In genomic region chr7:79607263-79607921, GRCm38 (mm10) we compare ENCODE assay signal across 9 mouse cellular contexts. TPM values are rescaled to one million over a fixed set of nuclear protein-coding genes. Genes with fewer than 3 reads are reported as not detected.
DNase-seq lines count a peak whose midpoint lies in the region; ATAC-seq and TF ChIP-seq lines count a peak whose summit lies in the region.
"Had no signal": no experiment of that assay in that cellular context is flagged by ENCODE, and none has a peak within 500 bp of the region (broad histone marks: within the 10 kb centered on the region; RNA-seq: fewer than 3 reads in every experiment).

No protein-coding gene starts in this region.

- H3K4me2 ChIP-seq in forebrain, embryonic 15.5 days (replicated peaks) = peak overlapping the region; percentile 65
- peak overlapping the region; percentile 67 for H3K4me2 ChIP-seq in liver, embryonic 11.5 days
- peak overlapping the region; percentile 62 for H3K4me2 ChIP-seq in neural tube, embryonic 15.5 days

- H3K9ac ChIP-seq in ES-E14 (ENCODE audit: insufficient read depth, low read depth, low read length, poor library complexity, severe bottlenecking) = no peak overlapping the region
- peak overlapping the region; percentile 32; the same call in 1 of the 2 replicates for H3K9ac ChIP-seq in forebrain, embryonic 15.5 days (replicated peaks)
- no peak overlapping the region for H3K9ac ChIP-seq in liver, embryonic 11.5 days (ENCODE audit: low read depth, low read length)
- no peak overlapping the region; the same call in 1 of the 2 replicates for H3K9ac ChIP-seq in neural tube, embryonic 15.5 days (replicated peaks)

- no peaks in the 10 kb centered on the region for H3K27me3 ChIP-seq in forebrain, embryonic 15.5 days
- peaks cover 46% of the 10 kb centered on the region for H3K27me3 ChIP-seq in liver, embryonic 11.5 days (replicated peaks; ENCODE audit: control insufficient read depth, insufficient read depth, low read length)
- H3K27me3 ChIP-seq in neural tube, embryonic 15.5 days (replicated peaks) = peaks cover 3% of the 10 kb centered on the region; the same call in 1 of the 2 replicates

- peak overlapping the region; percentile 26 for H3K4me3 ChIP-seq in gastrocnemius, adult 2 months
- H3K4me3 ChIP-seq in ES-E14 (ENCODE audit: insufficient read depth in 1 of 2, low read depth in 1 of 2, low read length in 2 of 2, poor library complexity in 1 of 2, severe bottlenecking in 1 of 2) = peak overlapping the region; percentile 42 to 63
- peak overlapping the region; percentile 41 for H3K4me3 ChIP-seq in forebrain, embryonic 15.5 days
- peak overlapping the region; percentile 31 for H3K4me3 ChIP-seq in liver, embryonic 11.5 days (ENCODE audit: low read depth, low read length)
- peak overlapping the region; percentile 29 for H3K4me3 ChIP-seq in neural tube, embryonic 15.5 days (replicated peaks)

- no peak overlapping the region for H3K27ac ChIP-seq in gastrocnemius, adult 2 months
- no peak overlapping the region for H3K27ac ChIP-seq in ES-E14 (ENCODE audit: insufficient read depth, low read depth, low read length, poor library complexity, severe bottlenecking)
- no peak overlapping the region for H3K27ac ChIP-seq in forebrain, embryonic 15.5 days (replicated peaks)
- H3K27ac ChIP-seq in liver, embryonic 11.5 days (ENCODE audit: low read depth, low read length) = no peak overlapping the region
- no peak overlapping the region for H3K27ac ChIP-seq in neural tube, embryonic 15.5 days (replicated peaks)

- WGBS in forebrain, embryonic 15.5 days = 1% methylated on average over 25 of the region's 25 CpGs
- 2% methylated on average over 25 of the region's 25 CpGs for WGBS in liver, embryonic 11.5 days
- WGBS in neural tube, embryonic 15.5 days = under 1% methylated on average over 24 of the region's 25 CpGs

- H3K36me3 ChIP-seq in ES-E14 (ENCODE audit: control insufficient read depth, insufficient read depth, low read length, poor library complexity, severe bottlenecking) = no peaks in the 10 kb centered on the region
- no peaks in the 10 kb centered on the region for H3K36me3 ChIP-seq in forebrain, embryonic 15.5 days
- H3K36me3 ChIP-seq in liver, embryonic 11.5 days (ENCODE audit: control insufficient read depth, insufficient read depth, low read length) = no peaks in the 10 kb centered on the region
- no peaks in the 10 kb centered on the region for H3K36me3 ChIP-seq in neural tube, embryonic 15.5 days
- H3K36me3 ChIP-seq: G1E had no signal

- peak; percentile 69 for ATAC-seq in forebrain, embryonic 15.5 days (replicated peaks)
- ATAC-seq in liver, embryonic 11.5 days (replicated peaks; ENCODE audit: low FRiP score) = peak; percentile 65; the same call in 1 of the 2 replicates
- peak; percentile 75 for ATAC-seq in neural tube, embryonic 15.5 days (ENCODE audit: low FRiP score)
- ATAC-seq in frontal cortex, adult (ENCODE audit: low TSS enrichment) = no peak

- no peaks in the 10 kb centered on the region for H3K9me3 ChIP-seq in ES-E14 (ENCODE audit: control insufficient read depth, insufficient read depth, low read depth, low read length)
- no peaks in the 10 kb centered on the region for H3K9me3 ChIP-seq in forebrain, embryonic 15.5 days
- no peaks in the 10 kb centered on the region for H3K9me3 ChIP-seq in liver, embryonic 11.5 days (ENCODE audit: control insufficient read depth, low read length)
- no peaks in the 10 kb centered on the region for H3K9me3 ChIP-seq in neural tube, embryonic 15.5 days (replicated peaks)
- H3K9me3 ChIP-seq: G1E had no signal

- DNase-seq in gastrocnemius, adult 2 months = no peak
- DNase-seq in gastrocnemius, postnatal 14 days = no peak
- DNase-seq in ES-E14 (ENCODE audit: low read depth, low spot score) = peak; percentile 64
- peak; percentile 52 for DNase-seq in liver, embryonic 11.5 days (ENCODE audit: low spot score)
- no peak for DNase-seq in gastrocnemius, adult 18-20 months (ENCODE audit: low spot score)

- no peak for TF ChIP-seq CTCF in gastrocnemius, adult 2 months (IDR thresholded peaks at IDR 0.05)

- intact Hi-C loops in gastrocnemius, adult 2 months (cut with DNase I) = no loop called here
- intact Hi-C loops in gastrocnemius, postnatal 14 days (cut with DNase I; ENCODE audit: low total_unique reads) = no loop called here

- peaks cover 0 to 2% of the 10 kb centered on the region in 2 experiments; a peak in 1 of 4 replicates for H3K4me1 ChIP-seq in ES-E14 (ENCODE audit: control insufficient read depth in 2 of 2, insufficient read depth in 2 of 2, low read length in 2 of 2, poor library complexity in 1 of 2)
- H3K4me1 ChIP-seq in forebrain, embryonic 15.5 days = peaks cover 22% of the 10 kb centered on the region
- no peaks in the 10 kb centered on the region for H3K4me1 ChIP-seq in liver, embryonic 11.5 days (replicated peaks; ENCODE audit: control insufficient read depth, insufficient read depth, low read length)
- peaks cover 29% of the 10 kb centered on the region for H3K4me1 ChIP-seq in neural tube, embryonic 15.5 days

- in situ Hi-C loops in ES-E14 (cut with MboI; ENCODE audit: low sequenced_read_pairs in 2 of 2, unreplicated experiment in 2 of 2) = no loop called here

TF ChIP-seq in ES-E14, 5 proteins besides CTCF, POLR2A, EP300 and RAD21:
- no peak for TF ChIP-seq ZNF384 (IDR thresholded peaks at IDR 0.05; ENCODE audit: low read depth, low read length)
- TF ChIP-seq HCFC1 (IDR thresholded peaks at IDR 0.05; ENCODE audit: borderline replicate concordance, insufficient read depth, low read length) = no peak
- no peak for TF ChIP-seq ZC3H11A (IDR thresholded peaks at IDR 0.05; ENCODE audit: borderline replicate concordance, low read depth, low read length)
- no peak for TF ChIP-seq CHD2 (IDR thresholded peaks at IDR 0.05; ENCODE audit: low read depth, low read length)
- no peak for TF ChIP-seq MAFK (IDR thresholded peaks at IDR 0.05; ENCODE audit: insufficient read depth, low read depth, low read length)

RNA-seq across cellular contexts. Expression of gene Rhcg, which starts 10.1 kb away (rescaled TPM):
- not detected for total RNA-seq in gastrocnemius, adult 2 months (2021)
- total RNA-seq in gastrocnemius, postnatal 14 days (2021) = not detected
- 1.0 and 1.5 TPM in 2 replicates for total RNA-seq in ES-E14 (2012; rRNA removed)
- 1.8 and 3.9 TPM in 2 replicates for polyA plus RNA-seq in forebrain, embryonic 15.5 days (2015; fragmentation: Nextera tagmentation; extraction: Ambion mirVana)
- not detected in 2 replicates for polyA plus RNA-seq in liver, embryonic 11.5 days (2014; fragmentation: Nextera tagmentation; extraction: Ambion mirVana)
- polyA plus RNA-seq in neural tube, embryonic 15.5 days (2015; fragmentation: Nextera tagmentation; extraction: Ambion mirVana) = 5.4 and 6.5 TPM in 2 replicates
- not detected for total RNA-seq in gastrocnemius, adult 18-20 months (2021)
- total RNA-seq: G1E had no signal
- polyA plus RNA-seq: G1E had no signal

RNA-seq across cellular contexts. Expression of gene Ticrr, which starts 52.6 kb away (rescaled TPM):
- total RNA-seq in gastrocnemius, adult 2 months (2021) = not detected
- under 1 TPM; 0.55 to 0.62 TPM for total RNA-seq in gastrocnemius, postnatal 14 days (2021)
- total RNA-seq in ES-E14 (2012; rRNA removed) = 46.3 and 56.8 TPM in 2 replicates
- 5.0 and 5.8 TPM in 2 replicates for polyA plus RNA-seq in forebrain, embryonic 15.5 days (2015; fragmentation: Nextera tagmentation; extraction: Ambion mirVana)
- 16.2 and 17.2 TPM in 2 replicates for polyA plus RNA-seq in liver, embryonic 11.5 days (2014; fragmentation: Nextera tagmentation; extraction: Ambion mirVana)
- 1.4 and 3.2 TPM in 2 replicates for polyA plus RNA-seq in neural tube, embryonic 15.5 days (2015; fragmentation: Nextera tagmentation; extraction: Ambion mirVana)
- total RNA-seq in gastrocnemius, adult 18-20 months (2021) = not detected

Comparison
In these comparisons a context has a peak if more than half of its experiments do, and no peak if none do; other contexts are left out.
1. DNase-seq: peak in ES-E14 (single experiment) and liver, embryonic 11.5 days (single experiment); none in gastrocnemius, adult 2 months (single experiment), gastrocnemius, postnatal 14 days (single experiment) and gastrocnemius, adult 18-20 months (single experiment).
2. RNA of gene Ticrr, which starts 52.6 kb away (total RNA-seq): 46.3 to 56.8 TPM in ES-E14; 0.55 to 0.62 TPM in gastrocnemius, postnatal 14 days, not detected in gastrocnemius, adult 2 months and not detected in gastrocnemius, adult 18-20 months; every median in the first group is over 10 times any median in the second.
3. Peak in every context shown above with its lines, with median percentiles within 50 percentile points of each other: H3K4me3 ChIP-seq and H3K4me2 ChIP-seq.